Mouse (Mus musculus): ENCODE results near the gene Herc1.

DNA sequence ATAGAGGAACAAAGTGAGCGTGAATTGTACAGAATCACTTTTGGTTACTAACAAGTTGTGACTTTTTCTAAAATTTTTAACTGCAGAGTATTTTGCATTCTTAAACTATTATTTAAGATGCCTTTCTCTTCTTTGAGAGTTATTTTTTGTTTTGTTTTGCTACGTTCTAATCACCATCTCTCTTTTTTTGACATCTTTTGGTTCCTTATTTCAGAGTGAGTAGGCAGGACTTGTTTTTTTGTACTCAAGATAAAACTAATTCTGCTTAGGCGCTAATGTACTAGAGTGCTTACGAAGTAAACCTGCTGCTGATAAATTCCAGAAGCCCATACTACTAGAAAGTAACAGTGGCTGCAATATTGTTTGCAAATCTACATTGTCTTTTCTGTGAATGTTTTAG is 8.9 kb downstream of the Herc1 start:
- TF ChIP-seq CTCF (IDR thresholded peaks at IDR 0.05; ENCODE audit: borderline replicate concordance, insufficient read depth, low read depth, low read length) (no peak), POLR2A (IDR thresholded peaks at IDR 0.05; ENCODE audit: borderline replicate concordance, insufficient read depth, low read length) (no peak)

Measured in cerebellum, adult 2 months (tissue).